In the genomic region with DNA sequence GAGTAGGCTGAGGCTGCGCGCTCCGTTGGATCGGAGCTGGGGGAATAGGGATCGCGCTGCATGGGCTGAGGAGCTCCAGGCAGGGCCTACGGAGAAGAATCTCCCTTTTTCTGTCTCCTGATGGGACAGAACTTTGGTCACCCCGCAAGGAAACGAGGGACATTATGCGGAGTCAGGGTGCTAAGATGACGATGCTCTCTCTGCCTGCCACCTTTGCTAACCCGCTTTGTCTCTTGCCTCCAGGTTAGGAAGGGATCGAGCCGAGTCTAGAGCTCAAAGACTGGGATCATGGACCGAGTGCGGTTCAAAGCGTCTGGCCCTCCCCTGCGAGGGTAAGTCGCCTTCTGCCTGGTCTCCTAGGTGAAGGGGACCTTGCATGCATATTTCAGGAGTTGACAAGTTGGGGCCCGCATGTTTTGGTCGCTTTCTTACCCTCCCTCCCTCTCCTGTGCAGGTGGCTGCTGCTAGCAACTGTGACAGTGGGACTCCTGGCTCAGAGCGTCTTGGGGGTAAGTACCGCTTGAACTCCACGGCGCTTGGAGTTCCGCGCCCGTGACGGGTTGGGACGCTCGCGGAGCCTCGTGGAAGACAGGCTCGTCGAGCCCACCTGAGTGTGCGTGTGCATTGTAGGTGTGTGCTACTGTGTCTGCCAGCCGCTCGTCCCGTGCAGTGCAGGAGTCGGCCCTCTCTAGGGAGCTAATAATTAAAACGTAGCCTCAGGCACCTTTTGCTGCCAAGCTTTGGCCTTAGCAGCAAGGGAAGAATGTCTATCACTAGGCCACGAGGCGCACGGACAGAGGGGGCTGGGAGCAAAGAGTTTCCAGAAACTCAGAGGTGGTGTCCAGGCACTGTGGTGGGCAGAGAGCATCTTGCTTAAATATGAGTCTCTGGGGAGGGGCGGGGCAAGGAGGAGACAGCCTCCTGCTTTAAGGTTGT, we compare ENCODE assay signal across 8 mouse cellular contexts. TPM values are rescaled to one million over a fixed set of nuclear protein-coding genes. Genes with fewer than 3 reads are reported as not detected.
DNase-seq lines count a peak whose midpoint lies in the region; ATAC-seq lines count a peak whose summit lies in the region.

No protein-coding gene starts in this region.

- no peak for ATAC-seq in forebrain, embryonic 12.5 days (ENCODE audit: low FRiP score)
- ATAC-seq in hindbrain, embryonic 14.5 days (ENCODE audit: low FRiP score): no peak; the same call in 1 of the 2 replicates
- ATAC-seq in liver, embryonic 12.5 days: no peak
- ATAC-seq in neural tube, embryonic 13.5 days (ENCODE audit: low read depth): peak; percentile 51; the same call in 1 of the 2 replicates

- H3K4me2 ChIP-seq in forebrain, embryonic 12.5 days: peak overlapping the region; percentile 97
- peak overlapping the region; percentile 97 for H3K4me2 ChIP-seq in hindbrain, embryonic 14.5 days (replicated peaks)
- peak overlapping the region; percentile 66 for H3K4me2 ChIP-seq in liver, embryonic 12.5 days
- peak overlapping the region; percentile 80 for H3K4me2 ChIP-seq in neural tube, embryonic 13.5 days

- DNase-seq in adrenal gland, adult (ENCODE audit: inconsistent age in 2 of 2, low spot score in 1 of 2): peak; percentile 55 to 89
- no peak for DNase-seq in adrenal gland, postnatal 4 days (ENCODE audit: low spot score in 2 of 2)
- peak; percentile 41 for DNase-seq in NIH3T3 (ENCODE audit: low read depth)
- no peak for DNase-seq in hindbrain, embryonic 14.5 days (ENCODE audit: low spot score)
- DNase-seq in urinary bladder, adult 2 months (ENCODE audit: low spot score): no peak

- no peak overlapping the region for H3K27ac ChIP-seq in forebrain, embryonic 12.5 days
- H3K27ac ChIP-seq in hindbrain, embryonic 14.5 days: no peak overlapping the region
- no peak overlapping the region for H3K27ac ChIP-seq in liver, embryonic 12.5 days
- peak overlapping the region; percentile 28 for H3K27ac ChIP-seq in neural tube, embryonic 13.5 days (replicated peaks)

- no peaks in the 10 kb centered on the region for H3K36me3 ChIP-seq in forebrain, embryonic 12.5 days (replicated peaks)
- no peaks in the 10 kb centered on the region for H3K36me3 ChIP-seq in hindbrain, embryonic 14.5 days (replicated peaks; ENCODE audit: control insufficient read depth, insufficient read depth)
- no peaks in the 10 kb centered on the region for H3K36me3 ChIP-seq in liver, embryonic 12.5 days
- no peaks in the 10 kb centered on the region for H3K36me3 ChIP-seq in neural tube, embryonic 13.5 days

- H3K9me3 ChIP-seq in forebrain, embryonic 12.5 days: no peaks in the 10 kb centered on the region
- no peaks in the 10 kb centered on the region for H3K9me3 ChIP-seq in hindbrain, embryonic 14.5 days (ENCODE audit: control insufficient read depth, low read length)
- no peaks in the 10 kb centered on the region for H3K9me3 ChIP-seq in liver, embryonic 12.5 days (replicated peaks)
- H3K9me3 ChIP-seq in neural tube, embryonic 13.5 days: no peaks in the 10 kb centered on the region

- peak overlapping the region; percentile 69 for H3K4me3 ChIP-seq in forebrain, embryonic 12.5 days (replicated peaks)
- peak overlapping the region; percentile 62 for H3K4me3 ChIP-seq in hindbrain, embryonic 14.5 days (replicated peaks; ENCODE audit: low read length)
- H3K4me3 ChIP-seq in liver, embryonic 12.5 days: peak overlapping the region; percentile 54
- peak overlapping the region; percentile 57 for H3K4me3 ChIP-seq in neural tube, embryonic 13.5 days

- peaks cover 71% of the 10 kb centered on the region for H3K27me3 ChIP-seq in forebrain, embryonic 12.5 days
- H3K27me3 ChIP-seq in hindbrain, embryonic 14.5 days (ENCODE audit: control insufficient read depth, insufficient read depth, low read length): peaks cover 68% of the 10 kb centered on the region
- H3K27me3 ChIP-seq in liver, embryonic 12.5 days (replicated peaks): peaks cover 80% of the 10 kb centered on the region
- H3K27me3 ChIP-seq in neural tube, embryonic 13.5 days: peaks cover 76% of the 10 kb centered on the region

- H3K4me1 ChIP-seq in forebrain, embryonic 12.5 days: peaks cover 34% of the 10 kb centered on the region
- peaks cover 11% of the 10 kb centered on the region for H3K4me1 ChIP-seq in hindbrain, embryonic 14.5 days (replicated peaks; ENCODE audit: control insufficient read depth, insufficient read depth, low read length)
- H3K4me1 ChIP-seq in liver, embryonic 12.5 days: 0 out of 2 replicates have a peak, but pooled peaks cover 9% of the 10 kb centered on the region
- peaks cover 37% of the 10 kb centered on the region for H3K4me1 ChIP-seq in neural tube, embryonic 13.5 days (replicated peaks)

- peak overlapping the region; percentile 75 for H3K9ac ChIP-seq in forebrain, embryonic 12.5 days
- peak overlapping the region; percentile 63 for H3K9ac ChIP-seq in hindbrain, embryonic 14.5 days
- H3K9ac ChIP-seq in liver, embryonic 12.5 days: peak overlapping the region; percentile 53
- peak overlapping the region; percentile 84 for H3K9ac ChIP-seq in neural tube, embryonic 13.5 days

- WGBS in forebrain, embryonic 12.5 days: 2% methylated on average over 45 of the region's 45 CpGs
- 2% methylated on average over 45 of the region's 45 CpGs for WGBS in hindbrain, embryonic 14.5 days
- WGBS in liver, embryonic 12.5 days (ENCODE audit: insufficient replicate concordance): 5% methylated on average over 45 of the region's 45 CpGs
- 2% methylated on average over 45 of the region's 45 CpGs for WGBS in neural tube, embryonic 13.5 days

RNA-seq across cellular contexts. Expression of a gene that starts 0.8 kb away (rescaled TPM):
- total RNA-seq in adrenal gland, postnatal 4 days (2021): 100 to 1,000 TPM; 580 to 619 TPM
- 100 and 102 TPM in 2 replicates for polyA plus RNA-seq in forebrain, embryonic 12.5 days (2016; fragmentation: Nextera tagmentation; extraction: Ambion mirVana)
- 121 and 135 TPM in 2 replicates for polyA plus RNA-seq in hindbrain, embryonic 14.5 days (2014; fragmentation: Nextera tagmentation; extraction: Ambion mirVana)
- polyA plus RNA-seq in liver, embryonic 12.5 days (2016; fragmentation: Nextera tagmentation; extraction: Ambion mirVana): 28.9 and 30.9 TPM in 2 replicates
- polyA plus RNA-seq in neural tube, embryonic 13.5 days (2015; fragmentation: Nextera tagmentation; extraction: Ambion mirVana): 101 and 108 TPM in 2 replicates
- polyA plus RNA-seq in urinary bladder, adult 2 months (2012; rRNA removed): 261 and 385 TPM in 2 replicates

RNA-seq across cellular contexts. Expression of a gene that starts 0.8 kb away (rescaled TPM):
- 100 to 1,000 TPM; 299 to 331 TPM for total RNA-seq in adrenal gland, postnatal 4 days (2021)
- polyA plus RNA-seq in forebrain, embryonic 12.5 days (2016; fragmentation: Nextera tagmentation; extraction: Ambion mirVana): 50.0 and 51.3 TPM in 2 replicates
- 41.6 and 46.4 TPM in 2 replicates for polyA plus RNA-seq in hindbrain, embryonic 14.5 days (2014; fragmentation: Nextera tagmentation; extraction: Ambion mirVana)
- polyA plus RNA-seq in liver, embryonic 12.5 days (2016; fragmentation: Nextera tagmentation; extraction: Ambion mirVana): 11.8 and 12.0 TPM in 2 replicates
- 47.5 and 52.5 TPM in 2 replicates for polyA plus RNA-seq in neural tube, embryonic 13.5 days (2015; fragmentation: Nextera tagmentation; extraction: Ambion mirVana)
- polyA plus RNA-seq in urinary bladder, adult 2 months (2012; rRNA removed): 109 and 190 TPM in 2 replicates

Comparison
In these comparisons a context has a peak if more than half of its experiments do, and no peak if none do; other contexts are left out.
1. DNase-seq: peak in adrenal gland, adult (2 of 2) and NIH3T3 (single experiment); none in adrenal gland, postnatal 4 days (0 of 2), hindbrain, embryonic 14.5 days (single experiment) and urinary bladder, adult 2 months (single experiment).
2. Peak in every context shown above with its lines, with median percentiles within 50 percentile points of each other: H3K4me2 ChIP-seq, H3K4me3 ChIP-seq and H3K9ac ChIP-seq.